Mouse (Mus musculus): ENCODE results near the gene Casz1.

The Casz1 gene

DNA sequence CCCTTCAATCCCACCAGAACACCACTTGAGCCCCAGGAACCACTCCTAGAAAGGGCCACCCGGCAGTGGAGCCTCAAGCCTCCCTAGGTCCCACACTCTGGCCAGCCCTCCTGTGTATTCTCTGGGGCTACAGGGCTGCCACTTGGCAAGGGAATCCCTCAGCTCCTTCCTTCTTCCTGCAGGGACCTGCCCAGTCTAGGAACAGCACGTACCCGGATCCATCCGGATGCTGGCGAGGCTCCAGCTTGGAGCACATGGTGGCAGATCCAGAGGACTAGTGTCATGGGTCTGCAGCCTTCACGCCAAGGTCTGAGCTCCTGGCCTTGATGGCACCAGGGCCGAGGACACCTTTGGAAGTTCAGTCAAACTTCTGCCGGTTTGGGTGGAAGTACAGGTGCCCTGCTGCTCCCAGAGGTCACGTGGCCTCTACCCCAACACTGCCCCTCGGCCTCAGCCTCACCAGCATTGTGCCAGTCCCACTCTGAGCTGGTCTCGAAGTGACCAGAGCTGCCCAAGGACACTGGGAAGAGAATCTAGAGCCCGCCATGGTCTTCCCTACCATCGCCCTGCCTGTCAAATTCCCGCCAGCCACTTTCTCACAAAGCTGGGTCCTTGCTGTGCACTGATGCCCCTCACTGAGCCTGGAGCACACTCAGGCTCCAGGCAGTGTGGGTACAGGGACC, 151.0 kb downstream of the Casz1 start:
- DNase-seq (ENCODE audit: extremely low read depth, insufficient read length, low spot score): no peak

DNA sequence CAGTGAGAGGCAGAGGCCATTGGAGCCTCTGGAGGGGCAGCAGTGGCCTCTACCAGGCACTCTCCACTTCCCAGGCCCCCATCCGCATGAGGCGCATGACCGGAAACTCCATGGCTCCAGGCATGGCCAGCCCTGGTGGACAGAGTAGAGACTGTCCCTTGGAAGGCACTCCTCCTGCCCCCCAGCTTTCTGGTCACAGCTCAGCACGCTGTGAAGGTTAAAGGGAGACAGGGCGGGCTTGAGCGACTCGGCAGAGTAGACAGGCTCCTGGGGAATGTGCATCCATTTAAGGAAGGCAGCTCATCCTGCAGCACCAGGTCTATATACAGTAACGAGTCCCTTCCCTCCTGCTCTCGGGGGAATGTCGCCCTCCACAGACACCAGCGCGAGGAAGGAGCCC, 155.8 kb downstream of the Casz1 start:
- no peak for DNase-seq (ENCODE audit: extremely low read depth, insufficient read length, low spot score)

GRCm38 (mm10) chr4:148961081-148961480, 156.9 kb downstream of the Casz1 start:
- no peak for DNase-seq (ENCODE audit: extremely low read depth, insufficient read length, low spot score)

- no peak for DNase-seq (ENCODE audit: extremely low read depth, insufficient read length, low spot score)
Observed at GRCm38 (mm10) chr4:148962096-148962495, 157.9 kb downstream of the Casz1 start.

DNA sequence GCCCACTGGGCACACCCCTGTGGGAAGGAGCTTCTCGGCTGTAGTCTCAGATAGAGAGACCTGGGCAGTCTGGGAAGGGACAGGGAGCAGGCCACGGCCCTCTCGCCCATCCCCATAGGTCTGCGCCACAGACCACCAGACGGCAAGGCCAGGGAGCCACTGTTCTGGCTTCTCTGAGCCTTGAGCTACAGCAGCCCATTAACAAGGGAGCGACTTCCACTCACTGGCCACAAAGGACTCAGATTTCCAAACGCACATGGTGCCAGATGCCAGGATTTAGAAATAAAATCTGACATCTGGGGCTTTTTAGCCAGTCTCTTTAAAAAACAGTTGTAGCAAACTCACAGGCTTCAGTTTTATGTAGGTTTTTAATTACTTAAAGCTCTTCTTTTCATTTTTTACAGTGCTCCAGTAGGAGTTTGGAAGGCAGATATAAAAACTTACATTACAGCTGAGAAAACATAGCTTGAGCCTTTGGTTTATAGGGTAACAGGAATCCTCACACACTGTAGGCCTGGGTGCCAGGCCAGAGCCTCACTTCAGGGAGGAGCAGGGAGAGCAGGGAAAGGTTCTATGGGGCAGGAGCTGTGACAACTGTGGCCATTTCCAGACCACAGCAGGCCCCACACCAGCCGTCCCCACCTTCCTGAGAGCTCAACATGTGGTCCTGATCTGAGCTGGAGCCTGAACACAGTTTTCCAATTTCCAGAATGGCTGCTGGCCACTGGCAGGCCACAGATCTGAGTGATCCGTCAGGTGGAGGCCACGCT, 160.5 kb downstream of the Casz1 start:
- DNase-seq (ENCODE audit: extremely low read depth, insufficient read length, low spot score): no peak

- no peak for DNase-seq (ENCODE audit: extremely low read depth, insufficient read length, low spot score)
Observed at GRCm38 (mm10) chr4:148966132-148966531, 161.9 kb downstream of the Casz1 start.

DNA sequence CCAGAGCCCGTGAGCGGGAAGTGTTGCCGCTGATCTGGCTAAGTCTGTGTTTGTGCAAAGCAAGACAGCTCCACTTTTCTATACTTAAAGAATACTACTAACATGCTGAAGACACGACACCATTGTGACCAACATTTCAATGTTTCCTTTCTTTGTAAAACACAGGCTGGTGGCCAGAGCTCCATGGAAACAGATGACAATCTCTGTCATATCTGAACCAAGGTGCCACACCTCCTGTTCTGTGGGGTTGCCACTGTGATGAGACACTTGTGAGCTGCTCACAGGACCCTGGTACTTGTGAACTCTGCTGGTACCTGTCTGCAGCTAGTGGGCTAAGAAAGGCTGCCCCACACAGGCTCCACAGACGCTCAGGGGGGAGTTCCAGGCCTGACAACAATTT, 164.6 kb downstream of the Casz1 start:
- no peak for DNase-seq (ENCODE audit: extremely low read depth, insufficient read length, low spot score)

DNA sequence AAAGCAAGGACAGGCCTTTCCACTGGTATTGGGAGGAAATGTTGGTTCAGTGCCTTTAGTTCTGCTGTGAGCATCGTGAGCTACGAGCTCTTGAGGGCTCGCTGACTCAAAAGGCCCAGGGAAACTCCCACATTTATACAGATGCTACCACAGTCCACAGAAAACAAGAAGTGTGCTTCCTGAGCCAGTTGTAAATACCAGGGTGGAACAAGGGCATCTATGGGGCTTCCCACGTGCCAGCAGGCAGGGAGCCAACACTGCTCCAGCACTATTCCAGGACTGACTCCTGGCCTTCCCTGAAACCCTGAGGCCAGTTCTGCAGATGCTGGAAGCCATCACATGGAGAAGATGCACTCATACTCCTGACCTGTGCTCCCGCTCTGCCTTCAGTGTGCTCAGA, 165.4 kb downstream of the Casz1 start:
- no peak for DNase-seq (ENCODE audit: extremely low read depth, insufficient read length, low spot score)

GRCm38 (mm10) chr4:148970742-148971141, 166.5 kb downstream of the Casz1 start:
- DNase-seq (ENCODE audit: extremely low read depth, insufficient read length, low spot score): no peak

DNA sequence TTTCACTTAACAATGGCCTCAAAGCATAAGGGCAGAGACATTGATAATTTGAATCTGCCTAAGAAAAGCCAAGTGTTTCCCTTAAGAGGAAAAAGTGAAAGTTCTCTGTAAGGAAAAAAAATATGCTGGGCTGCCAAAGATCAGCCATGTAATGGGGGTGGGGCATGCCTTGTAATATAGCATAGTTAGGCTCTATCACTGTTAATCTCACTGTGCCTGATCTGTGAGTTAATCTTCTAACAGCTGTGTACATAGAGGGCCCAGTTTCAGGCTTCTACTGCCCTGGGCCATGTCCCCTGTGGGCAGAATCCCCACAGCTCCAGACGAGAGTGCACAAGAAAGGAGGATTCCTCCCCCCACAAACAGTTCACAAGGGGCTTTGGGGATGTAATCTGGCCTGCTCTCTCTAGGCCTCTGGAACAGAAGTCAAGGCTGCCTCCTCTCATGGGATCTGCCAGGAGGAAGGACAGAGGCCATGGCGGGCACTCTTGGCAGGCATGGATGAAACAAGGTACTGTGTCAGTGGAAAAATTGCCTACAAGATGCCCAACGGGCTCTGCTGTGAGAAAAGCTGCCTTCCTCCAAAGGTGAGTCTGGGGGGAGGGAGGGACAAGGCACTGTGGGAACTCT, 167.5 kb downstream of the Casz1 start:
- no peak for DNase-seq (ENCODE audit: extremely low read depth, insufficient read length, low spot score)

GRCm38 (mm10) chr4:148972707-148973106, 168.5 kb downstream of the Casz1 start:
- no peak for DNase-seq (ENCODE audit: extremely low read depth, insufficient read length, low spot score)

- DNase-seq (ENCODE audit: extremely low read depth, insufficient read length, low spot score): no peak
Observed at GRCm38 (mm10) chr4:148973387-148973786, 169.2 kb downstream of the Casz1 start.

- DNase-seq (ENCODE audit: extremely low read depth, insufficient read length, low spot score): no peak
Observed at GRCm38 (mm10) chr4:148974833-148975232, 170.6 kb downstream of the Casz1 start.

- DNase-seq (ENCODE audit: extremely low read depth, insufficient read length, low spot score): no peak
Observed at GRCm38 (mm10) chr4:148978221-148978855, 174.1 kb downstream of the Casz1 start.

GRCm38 (mm10) chr4:148978926-148979325, 174.7 kb downstream of the Casz1 start:
- no peak for DNase-seq (ENCODE audit: extremely low read depth, insufficient read length, low spot score)

GRCm38 (mm10) chr4:148979837-148980236, 175.6 kb downstream of the Casz1 start:
- no peak for DNase-seq (ENCODE audit: extremely low read depth, insufficient read length, low spot score)

DNA sequence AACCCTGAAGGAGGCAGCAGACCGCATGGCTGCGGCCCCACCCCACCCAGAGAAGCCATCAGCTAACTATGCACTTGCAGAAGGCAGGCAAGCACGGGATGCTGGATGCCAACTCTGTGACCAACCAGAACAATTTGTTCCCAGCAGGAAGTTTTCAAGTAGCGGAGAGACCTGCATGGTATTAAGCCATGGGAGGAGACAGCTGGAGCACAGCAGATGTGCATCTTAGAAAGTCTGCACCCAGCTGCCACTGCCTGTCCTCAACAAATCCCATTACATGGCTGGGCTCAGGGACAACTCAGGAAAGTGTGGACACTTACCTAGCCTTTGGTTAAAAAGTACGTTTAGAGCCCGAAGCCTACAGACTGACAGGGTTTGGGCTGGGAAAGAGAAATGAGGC, 178.0 kb downstream of the Casz1 start:
- no peak for DNase-seq (ENCODE audit: extremely low read depth, insufficient read length, low spot score)

GRCm38 (mm10) chr4:148984701-148985540, 180.7 kb downstream of the Casz1 start:
- DNase-seq (ENCODE audit: extremely low read depth, insufficient read length, low spot score): no peak

GRCm38 (mm10) chr4:148985541-148986476, 181.6 kb downstream of the Casz1 start:
- no peak for DNase-seq (ENCODE audit: extremely low read depth, insufficient read length, low spot score)

Data from 3134 (cell line).